Mouse (Mus musculus) bone marrow, adult 2 months (tissue): ENCODE results near the gene Slc2a9. TPM values are rescaled to one million over a fixed set of nuclear protein-coding genes. Genes with fewer than 3 reads are reported as not detected.

Experiments used
- H3K27ac ChIP-seq: fragments of 200-500 bp; 2 replicates; pipeline ENCODE4 v1.5.1; 2012; ENCODE audit warnings: low read depth, mild to moderate bottlenecking, control low read depth, inconsistent platforms, low read length; ENCODE audit not compliant: control insufficient read depth, poor library complexity, insufficient read depth
- H3K4me1 ChIP-seq: fragments of 200-500 bp; 2 replicates; pipeline ENCODE4 v1.6.1; 2011; ENCODE audit warnings: low read length; ENCODE audit not compliant: control insufficient read depth, insufficient read depth
- H3K4me3 ChIP-seq: fragments of 200-500 bp; replicated peaks from 2 replicates; pipeline ENCODE3; 2011; ENCODE audit warnings: mild to moderate bottlenecking, low read depth, low read length, control low read depth; ENCODE audit not compliant: control insufficient read depth
- CTCF ChIP-seq: fragments of 200-500 bp; IDR thresholded peaks from 2 replicates; pipeline ENCODE4 v1.5.1; 2011; ENCODE audit warnings: low read length, control low read depth; ENCODE audit not compliant: control insufficient read depth, insufficient read depth
- POLR2A ChIP-seq: fragments of 200-500 bp; IDR thresholded peaks from 2 replicates; pipeline ENCODE4 v1.6.1; 2011; ENCODE audit warnings: low read depth, mild to moderate bottlenecking, control low read depth, low read length, borderline replicate concordance; ENCODE audit not compliant: control insufficient read depth
- WGBS: fragments of 180-500 bp; shearing (Covaris S2); methylation state at CpG from one replicate; pipeline ENCODE4 v1.1.7; 2018; 5-methylcytosine and 5-hydroxymethylcytosine counted together
- polyA plus RNA-seq: library from polyadenylated mRNA; stranded (reverse); fragments of >200 nt; gene quantifications from 2 replicates; pipeline ENCODE4 v1.2.4, GENCODE M21; 2011; ENCODE audit warnings: low replicate concordance; ENCODE audit not compliant: missing spikeins, insufficient read depth, insufficient read length

The Slc2a9 gene
- polyA plus RNA-seq, 1 experiment = 11.1 TPM

DNA sequence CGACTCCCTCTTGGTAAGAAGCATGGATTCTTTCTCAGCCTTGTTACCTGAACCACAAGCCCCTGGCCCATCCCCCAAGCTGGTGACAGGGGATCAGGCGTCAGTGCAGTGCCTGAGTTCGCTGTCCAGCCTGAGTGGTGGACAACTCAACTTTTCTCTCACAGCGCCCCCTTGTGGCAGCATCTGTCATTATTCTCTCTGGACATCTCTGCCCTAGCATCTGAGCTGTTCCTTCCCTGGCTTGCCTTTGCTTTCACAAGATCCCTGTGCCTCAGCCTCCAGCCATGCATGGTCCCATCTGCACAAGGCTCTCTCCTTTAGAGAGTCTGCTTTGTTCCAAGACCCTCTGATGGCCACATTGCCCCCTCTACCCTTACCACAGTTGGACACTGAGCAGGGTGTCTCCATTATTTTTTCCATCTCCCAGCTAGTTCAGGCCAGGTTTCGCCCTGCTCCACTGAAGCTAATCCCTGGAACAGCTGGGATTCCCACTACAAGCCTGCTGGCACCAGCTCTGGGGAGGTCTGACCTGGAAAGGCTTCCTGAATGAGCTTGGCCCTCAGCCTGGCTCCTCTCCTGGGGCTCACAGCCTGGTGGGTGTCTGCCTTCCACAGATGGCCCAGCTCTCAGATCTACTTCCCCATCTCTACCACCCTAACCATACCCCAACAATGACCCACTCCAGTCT lies 32.9 kb downstream of the Slc2a9 start:
- TF ChIP-seq POLR2A (no peak), CTCF (peak; percentile 72)
- no peak overlapping the region for H3K4me3 ChIP-seq
- no peaks in the 10 kb centered on the region for H3K4me1 ChIP-seq
- H3K27ac ChIP-seq = no peak overlapping the region
- WGBS = 53% methylated on average over 5 of the region's 5 CpGs

DNA sequence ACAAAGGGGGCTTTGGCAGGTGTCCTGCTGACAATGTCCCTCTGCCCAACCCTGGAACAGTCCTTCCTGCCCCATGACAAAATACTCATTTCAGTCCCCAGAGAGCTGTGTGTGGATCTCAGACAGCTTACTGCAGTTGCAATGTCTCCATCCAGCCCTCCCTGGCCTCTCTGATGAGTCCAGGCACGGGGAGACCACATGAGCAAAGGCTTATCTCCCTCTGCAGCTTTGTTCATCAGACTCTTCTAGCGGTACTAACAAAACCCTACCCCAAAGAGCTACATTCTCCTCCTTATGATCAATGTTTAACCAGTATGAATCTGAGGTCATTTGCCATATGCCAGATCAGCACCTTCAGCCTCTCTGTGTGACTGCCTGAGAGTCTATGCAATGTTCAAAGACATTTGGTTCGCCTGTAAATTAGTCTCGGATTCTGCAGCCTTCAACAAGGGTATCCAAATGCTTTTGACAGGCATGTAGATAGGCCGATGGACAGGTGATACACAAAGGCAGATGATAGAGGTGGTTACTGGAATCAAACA lies 36.3 kb downstream of the Slc2a9 start:
- H3K4me3 ChIP-seq = no peak overlapping the region
- no peaks in the 10 kb centered on the region for H3K4me1 ChIP-seq
- no peak overlapping the region for H3K27ac ChIP-seq
- 77% methylated on average over 5 of the region's 5 CpGs for WGBS
- TF ChIP-seq POLR2A (no peak), CTCF (no peak)

DNA sequence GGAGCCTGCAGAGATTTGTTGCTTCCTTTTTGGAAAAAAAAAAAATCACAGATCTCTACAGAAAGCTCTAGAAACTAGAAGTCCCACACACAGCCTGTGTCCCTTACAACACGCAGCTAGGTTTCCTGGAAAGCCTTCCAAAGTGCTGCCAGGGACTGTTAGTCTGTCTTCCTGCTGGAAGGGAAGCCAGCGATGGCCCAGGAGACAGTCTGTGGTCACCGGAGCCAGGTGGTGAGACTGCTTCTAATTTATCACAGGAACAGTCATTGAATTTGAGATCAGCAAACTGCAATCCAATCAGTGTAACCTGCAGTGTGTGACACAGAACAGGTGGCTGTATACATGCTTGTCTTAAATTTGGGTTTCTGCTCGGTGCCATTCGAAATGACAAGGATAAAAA lies 41.7 kb downstream of the Slc2a9 start:
- WGBS = 84% methylated on average over 5 of the region's 5 CpGs
- no peak for TF ChIP-seq CTCF
- no peak for TF ChIP-seq POLR2A
- no peak overlapping the region for H3K27ac ChIP-seq
- H3K4me3 ChIP-seq = no peak overlapping the region
- H3K4me1 ChIP-seq = no peaks in the 10 kb centered on the region

DNA sequence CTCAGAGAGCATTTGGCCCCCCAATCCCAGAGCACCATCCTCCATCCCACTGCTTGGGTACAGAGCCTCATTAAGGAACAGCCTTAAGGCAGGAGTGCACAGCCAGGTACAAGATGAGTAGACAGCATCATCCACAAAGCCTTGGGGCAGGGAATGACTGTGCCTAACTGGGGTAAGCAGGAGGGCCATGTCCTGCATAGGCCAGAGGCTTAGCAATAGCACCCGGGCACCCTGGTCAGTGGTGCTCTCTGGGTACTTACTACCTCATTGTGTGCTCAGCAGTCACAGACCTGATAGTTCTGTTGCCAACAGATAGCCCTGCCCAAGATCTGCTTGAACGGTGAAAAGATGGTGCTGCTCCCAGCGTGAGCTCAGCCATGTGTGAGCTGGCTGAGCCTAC lies 52.0 kb downstream of the Slc2a9 start:
- Histone ChIP-seq H3K4me3 (no peak overlapping the region), H3K27ac (no peak overlapping the region), H3K4me1 (no peaks in the 10 kb centered on the region)
- TF ChIP-seq CTCF = no peak
- 84% methylated on average over 3 of the region's 3 CpGs for WGBS

DNA sequence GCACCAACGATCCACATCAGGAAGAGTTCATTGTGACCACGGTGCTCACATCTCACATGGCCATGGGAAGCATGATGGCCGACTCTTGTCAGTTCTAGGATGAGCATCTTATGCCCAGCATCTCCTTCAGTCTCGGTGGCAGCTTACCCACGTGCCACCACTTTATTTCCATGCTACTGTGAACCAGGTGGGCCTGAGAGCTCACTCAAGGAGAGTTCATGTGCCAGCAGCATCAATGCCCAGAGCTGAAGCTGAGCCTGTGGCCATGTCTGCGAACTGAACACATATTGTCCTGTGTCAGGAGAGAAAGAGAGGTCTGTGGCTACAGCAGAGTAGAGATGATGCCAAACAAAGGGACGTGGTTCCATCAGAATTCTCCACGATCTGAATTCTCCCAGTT lies 53.3 kb downstream of the Slc2a9 start:
- 87% methylated on average over 8 of the region's 8 CpGs for WGBS
- TF ChIP-seq POLR2A (no peak), CTCF (no peak)
- H3K4me3 ChIP-seq = no peak overlapping the region

DNA sequence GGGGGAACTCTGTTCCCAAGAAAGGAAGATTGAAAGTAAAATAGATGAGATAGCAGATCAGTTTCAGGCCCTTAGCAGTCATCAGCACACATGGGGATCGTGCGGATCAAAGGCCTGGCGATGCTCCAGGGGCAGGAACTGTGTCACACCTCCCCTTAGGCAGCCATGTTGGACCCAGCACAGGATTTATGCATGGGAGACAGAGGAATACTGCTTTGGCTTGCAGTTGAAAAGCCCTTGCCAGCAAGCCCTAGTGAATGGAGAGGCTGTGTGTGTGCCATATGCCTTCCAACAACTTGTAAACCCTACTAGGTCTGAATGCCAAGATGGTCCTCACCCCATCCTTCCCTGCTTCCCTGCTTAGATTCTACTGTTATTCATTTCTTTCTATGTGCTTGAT lies 54.8 kb downstream of the Slc2a9 start:
- Histone ChIP-seq H3K4me3 (no peak overlapping the region), H3K4me1 (no peaks in the 10 kb centered on the region), H3K27ac (no peak overlapping the region)
- WGBS = 85% methylated on average over 3 of the region's 3 CpGs
- TF ChIP-seq CTCF (no peak), POLR2A (no peak)

More for the DNA sequence above, 53.3 kb downstream of the Slc2a9 start:
- no peak overlapping the region for H3K27ac ChIP-seq
- H3K4me1 ChIP-seq = no peaks in the 10 kb centered on the region

DNA sequence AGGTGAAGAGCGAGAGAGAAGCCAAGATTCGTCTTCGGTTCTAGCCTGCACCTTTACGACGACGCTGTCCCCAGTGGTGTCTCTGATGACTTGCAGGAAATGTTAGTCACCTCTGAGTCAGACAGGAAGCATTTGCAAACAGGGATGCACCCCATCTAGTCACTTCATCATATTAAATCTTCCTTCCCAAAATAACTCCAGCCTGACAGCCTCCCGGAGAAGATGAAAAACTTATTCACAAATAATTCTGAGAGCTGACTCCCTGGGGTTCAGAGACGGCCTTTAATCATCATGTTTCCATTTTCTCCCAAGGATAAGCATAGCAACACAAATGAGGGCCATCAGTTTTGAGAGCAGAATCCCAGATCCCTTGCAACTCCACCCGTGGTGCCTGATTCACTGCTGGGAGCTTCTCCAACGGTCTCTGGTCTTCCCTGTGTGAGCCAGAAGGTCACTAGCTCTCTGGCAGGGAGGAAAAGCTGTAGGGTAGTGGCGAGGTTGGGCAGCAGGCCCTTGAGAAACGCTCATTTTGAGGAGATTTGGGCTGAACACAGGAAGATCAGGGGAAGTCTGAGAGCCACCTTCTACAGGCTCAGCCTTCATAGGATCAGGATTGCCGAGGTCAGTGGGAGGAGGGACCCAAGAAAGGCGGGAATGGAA lies 56.5 kb downstream of the Slc2a9 start:
- no peaks in the 10 kb centered on the region for H3K4me1 ChIP-seq
- TF ChIP-seq POLR2A (no peak), CTCF (no peak)
- 73% methylated on average over 14 of the region's 14 CpGs for WGBS
- H3K4me3 ChIP-seq = no peak overlapping the region
- H3K27ac ChIP-seq = no peak overlapping the region

DNA sequence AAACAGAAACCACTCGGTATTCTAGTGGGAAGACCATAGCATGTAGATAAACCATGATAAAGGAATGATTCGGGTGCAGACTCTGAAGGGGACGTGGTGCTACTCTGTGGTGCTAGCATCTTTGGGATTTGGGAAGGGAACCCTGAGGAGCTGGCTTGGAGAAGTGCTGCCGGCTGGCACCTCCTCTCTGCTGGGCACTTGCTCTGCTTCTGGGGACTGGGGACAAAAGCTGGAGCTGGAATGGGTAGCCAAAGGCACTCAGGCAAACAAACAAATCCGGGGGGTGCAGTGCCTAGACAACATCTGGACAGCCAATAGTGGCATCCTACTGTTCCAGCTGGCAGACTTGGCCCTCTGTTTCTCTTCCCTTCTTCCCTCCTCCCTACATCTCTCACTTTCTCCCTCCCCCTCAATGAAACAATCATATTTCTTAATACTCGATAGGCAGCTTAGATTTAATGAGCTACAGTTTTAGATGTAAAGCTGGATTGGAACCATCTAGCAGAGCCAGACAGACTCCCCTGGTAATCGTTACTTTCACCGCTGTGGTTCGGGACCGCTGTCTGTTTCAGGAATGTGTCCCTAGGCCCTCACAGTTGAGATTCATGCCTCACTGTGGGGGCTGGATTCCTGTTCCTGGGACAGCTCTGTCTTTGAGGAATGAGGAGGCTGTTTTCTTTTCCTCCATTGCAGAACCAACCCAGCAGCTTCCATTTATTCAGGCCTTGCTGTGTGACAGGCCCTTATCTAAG lies 61.7 kb downstream of the Slc2a9 start:
- WGBS = 81% methylated on average over 10 of the region's 10 CpGs
- H3K4me3 ChIP-seq = no peak overlapping the region
- TF ChIP-seq CTCF (no peak), POLR2A (no peak)
- H3K4me1 ChIP-seq = no peaks in the 10 kb centered on the region
- no peak overlapping the region for H3K27ac ChIP-seq
